ENCODE assay signal across 8 mouse cellular contexts in genomic region chr4:137178833-137179232, GRCm38 (mm10).
DNase-seq lines count a peak whose midpoint lies in the region; ATAC-seq and TF ChIP-seq lines count a peak whose summit lies in the region.
"Had no signal": no experiment of that assay in that cellular context is flagged by ENCODE, and none has a peak within 500 bp of the region (broad histone marks: within the 10 kb centered on the region; RNA-seq: fewer than 3 reads in every experiment).

No protein-coding gene starts in this region.

- no peak overlapping the region for H3K27ac ChIP-seq in forebrain, embryonic 11.5 days (ENCODE audit: low read depth, low read length)
- H3K27ac ChIP-seq: midbrain, embryonic 12.5 days had no signal

- TF ChIP-seq POLR2A in lung, adult 2 months (IDR thresholded peaks at IDR 0.05; ENCODE audit: borderline replicate concordance, extremely low read depth, low read depth, low read length): no peak

- H3K4me2 ChIP-seq in forebrain, embryonic 11.5 days (ENCODE audit: low read depth, low read length, severe bottlenecking): no peak overlapping the region
- H3K4me2 ChIP-seq: midbrain, embryonic 12.5 days had no signal

- no peak for TF ChIP-seq CTCF in lung, adult 2 months (IDR thresholded peaks at IDR 0.05; ENCODE audit: insufficient read depth, low read length)

- no peak overlapping the region for H3K9ac ChIP-seq in forebrain, embryonic 11.5 days (ENCODE audit: low read length)
- H3K9ac ChIP-seq: midbrain, embryonic 12.5 days had no signal

- H3K27me3 ChIP-seq in forebrain, embryonic 11.5 days (ENCODE audit: control insufficient read depth, insufficient read depth, low read length): no peaks in the 10 kb centered on the region
- H3K27me3 ChIP-seq: midbrain, embryonic 12.5 days had no signal

- 25% methylated on average over 3 of the region's 3 CpGs for WGBS in lung, adult 2 months
- WGBS in forebrain, embryonic 11.5 days: 76% methylated on average over 3 of the region's 3 CpGs

- DNase-seq in lung, adult 18-20 months: peak; percentile 27 to 54
- DNase-seq in lung, adult 2 months: no peak
- peak; percentile 40 to 44 for DNase-seq in frontal cortex, postnatal 14 days (ENCODE audit: low spot score in 2 of 2)
- DNase-seq in heart, postnatal 36 days: peak; percentile 24 to 39
- no peak for DNase-seq in neural tube, embryonic 10.5 days (ENCODE audit: extremely low spot score, low spot score)
- no peak for DNase-seq in forebrain, embryonic 11.5 days (ENCODE audit: low spot score)

- ATAC-seq in megakaryocyte progenitor cell, adult 5-6 weeks (replicated peaks; ENCODE audit: poor library complexity): 0 out of 2 replicates have a peak, but pooled peaks have one; percentile 34
- no peak for ATAC-seq in forebrain, embryonic 11.5 days (replicated peaks; ENCODE audit: low FRiP score)

- H3K4me1 ChIP-seq in lung, adult 2 months (ENCODE audit: control insufficient read depth, insufficient read depth, low read length): peaks cover 6% of the 10 kb centered on the region
- no peaks in the 10 kb centered on the region for H3K4me1 ChIP-seq in forebrain, embryonic 11.5 days (replicated peaks; ENCODE audit: control insufficient read depth, insufficient read depth, low read length)
- H3K4me1 ChIP-seq: midbrain, embryonic 12.5 days had no signal

- no peak overlapping the region for H3K4me3 ChIP-seq in lung, adult 2 months (replicated peaks; ENCODE audit: extremely low read depth, low read depth, low read length)
- H3K4me3 ChIP-seq in forebrain, embryonic 11.5 days (ENCODE audit: low read depth, low read length): no peak overlapping the region
- H3K4me3 ChIP-seq: midbrain, embryonic 12.5 days had no signal

- H3K36me3 ChIP-seq in forebrain, embryonic 11.5 days (ENCODE audit: control insufficient read depth, insufficient read depth, low read length): no peaks in the 10 kb centered on the region
- H3K36me3 ChIP-seq: midbrain, embryonic 12.5 days had no signal

- H3K9me3 ChIP-seq in forebrain, embryonic 11.5 days (ENCODE audit: control insufficient read depth, low read length): no peaks in the 10 kb centered on the region
- H3K9me3 ChIP-seq: midbrain, embryonic 12.5 days had no signal

- intact Hi-C loops in heart, postnatal 36 days (cut with DNase I): no loop called here

Comparison
In these comparisons a context has a peak if more than half of its experiments do, and no peak if none do; other contexts are left out.
1. DNase-seq: peak in lung, adult 18-20 months (2 of 2), frontal cortex, postnatal 14 days (2 of 2) and heart, postnatal 36 days (2 of 2); none in lung, adult 2 months (single experiment), neural tube, embryonic 10.5 days (single experiment) and forebrain, embryonic 11.5 days (single experiment).